Mouse (Mus musculus) T-helper 1 cell (primary cell): ENCODE measurements around the gene Cd79b.

Source experiments
- in situ Hi-C: fragments of 300-600 bp; cut with MboI, MseI; formaldehyde crosslinking; loops from one replicate; pipeline ENCODE4 v1.15.1; 2025; ENCODE audit warnings: high pct_unique_total_duplicates

The Cd79b gene

GRCm38 (mm10) chr11:106274374-106274773 lies 40.2 kb downstream of the Cd79b start:
- in situ Hi-C loops, result loop anchor here (10.0 kb wide), 1 partner anchor 1820 kb away; no protein-coding TSS in a partner anchor

GRCm38 (mm10) chr11:106273811-106274210 lies 40.8 kb downstream of the Cd79b start:
- in situ Hi-C loops, result loop anchor here (10.0 kb wide), 1 partner anchor 1819 kb away; no protein-coding TSS in a partner anchor

- in situ Hi-C loops, result loop anchor here (10.0 kb wide), 1 partner anchor 1818 kb away; no protein-coding TSS in a partner anchor
Measured at GRCm38 (mm10) chr11:106273311-106273684, 41.3 kb downstream of the Cd79b start.

- in situ Hi-C loops, result loop anchor here (10.0 kb wide), 1 partner anchor 1818 kb away; no protein-coding TSS in a partner anchor
Measured at GRCm38 (mm10) chr11:106272644-106273310, 41.8 kb downstream of the Cd79b start, which contains the start of gene Smarcd2. Gene Smarcd2 (minus strand): TSS chr11:106272972.

- in situ Hi-C loops, result loop anchor here (10.0 kb wide), 1 partner anchor 1817 kb away; no protein-coding TSS in a partner anchor
Measured at GRCm38 (mm10) chr11:106271794-106272643, 42.5 kb downstream of the Cd79b start.

- in situ Hi-C loops, result loop anchor here (10.0 kb wide), 1 partner anchor 1816 kb away; no protein-coding TSS in a partner anchor
Measured at GRCm38 (mm10) chr11:106271131-106271793, 43.3 kb downstream of the Cd79b start.

GRCm38 (mm10) chr11:106269060-106269431 lies 45.5 kb downstream of the Cd79b start:
- in situ Hi-C loops, result no loop called here

- in situ Hi-C loops, result no loop called here
Measured at GRCm38 (mm10) chr11:106268326-106269059, 46.1 kb downstream of the Cd79b start.

GRCm38 (mm10) chr11:106267871-106268270 lies 46.7 kb downstream of the Cd79b start:
- in situ Hi-C loops, result no loop called here

GRCm38 (mm10) chr11:106267311-106267852 lies 47.2 kb downstream of the Cd79b start:
- in situ Hi-C loops, result no loop called here

- in situ Hi-C loops, result no loop called here
Measured at GRCm38 (mm10) chr11:106266431-106266830, 48.1 kb downstream of the Cd79b start.

- in situ Hi-C loops, result no loop called here
Measured at GRCm38 (mm10) chr11:106265570-106265969, 49.0 kb downstream of the Cd79b start.

- in situ Hi-C loops, result loop anchor here (5.0 kb wide), 1 partner anchor 43 kb away; no protein-coding TSS in a partner anchor
Measured at GRCm38 (mm10) chr11:106264988-106265387, 49.6 kb downstream of the Cd79b start.

GRCm38 (mm10) chr11:106263963-106264362 lies 50.6 kb downstream of the Cd79b start:
- in situ Hi-C loops, result loop anchor here (5.0 kb wide), 1 partner anchor 42 kb away; no protein-coding TSS in a partner anchor
